Mouse (Mus musculus) heart, postnatal 0 days (tissue): ENCODE results near the gene Tnfsf13b.

ENCODE experiments used
- CTCF ChIP-seq: IDR thresholded peaks from 2 replicates; pipeline ENCODE4 v1.5.1; 2016; ENCODE audit warnings: antibody characterized with exemption, control low read depth, low read depth
- EP300 ChIP-seq: IDR thresholded peaks from 2 replicates; pipeline ENCODE4 v1.6.1; 2016; ENCODE audit warnings: antibody characterized with exemption, low read depth

DNA sequence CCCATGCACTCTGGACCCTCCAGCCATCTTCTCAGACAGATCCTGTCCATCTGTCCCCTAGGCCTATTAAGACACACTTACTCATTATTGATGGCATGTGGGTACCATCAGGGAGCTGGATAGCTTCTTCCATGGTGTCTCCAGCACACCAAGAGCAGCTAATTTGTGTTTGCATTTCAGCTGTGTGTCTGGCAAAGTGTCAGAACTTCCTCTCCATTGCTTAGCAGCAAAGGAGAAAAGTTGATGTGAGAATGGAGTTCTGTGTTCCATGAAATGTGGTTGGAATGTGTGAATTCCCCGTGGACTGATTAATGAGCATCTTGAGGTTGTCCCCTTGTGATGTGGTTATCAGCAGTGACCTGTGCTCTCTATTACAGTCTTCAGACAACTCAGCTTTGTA lies 26.5 kb upstream of the Tnfsf13b start:
- no peak for TF ChIP-seq CTCF
- no peak for TF ChIP-seq EP300
